Mouse (Mus musculus) G1E (cell line): ENCODE measurements around the gene Rap1b. TPM values are rescaled to one million over a fixed set of nuclear protein-coding genes. Genes with fewer than 3 reads are reported as not detected.

Experiments used
- ATAC-seq: 2 replicates; pipeline ENCODE4 v1.8.0; 2016; ENCODE audit warnings: mild to moderate bottlenecking; ENCODE audit not compliant: insufficient number of reproducible peaks, poor library complexity, low FRiP score, severe bottlenecking; ENCODE audit errors: extremely low read depth
- DNase-seq: peaks from one replicate; pipeline ENCODE4 v3.0.0; 2012; ENCODE audit warnings: low spot score
- H3K27me3 ChIP-seq: 2 replicates; pipeline ENCODE4 v1.6.1; 2012; ENCODE audit warnings: mild to moderate bottlenecking, low read length, inconsistent platforms; ENCODE audit not compliant: insufficient read depth
- H3K36me3 ChIP-seq: replicated peaks from 2 replicates; pipeline ENCODE3; 2012; ENCODE audit warnings: mild to moderate bottlenecking, inconsistent platforms
- H3K4me1 ChIP-seq: 2 replicates; pipeline ENCODE4 v1.6.1; 2012; ENCODE audit warnings: low read depth, low read length, inconsistent platforms, mixed read lengths; ENCODE audit not compliant: insufficient read depth
- H3K4me3 ChIP-seq: 2 replicates; pipeline ENCODE4 v1.5.1; 2012; ENCODE audit warnings: low read depth, mild to moderate bottlenecking, inconsistent platforms, low read length, moderate library complexity, mixed read lengths
- H3K9me3 ChIP-seq: replicated peaks from 2 replicates; pipeline ENCODE4 v1.6.1; 2012; ENCODE audit warnings: inconsistent platforms
- CTCF ChIP-seq: IDR thresholded peaks from 2 replicates; pipeline ENCODE4 v1.5.1; 2012; ENCODE audit warnings: low read depth, low read length, inconsistent platforms, mixed read lengths
- GATA1 ChIP-seq: IDR thresholded peaks from 2 replicates; pipeline ENCODE4 v1.6.1; 2012; ENCODE audit warnings: borderline replicate concordance, low read length, inconsistent platforms, mixed read lengths
- GATA2 ChIP-seq: IDR thresholded peaks from 2 replicates; pipeline ENCODE4 v1.6.1; 2012; ENCODE audit warnings: low read depth, low read length, inconsistent platforms, borderline replicate concordance
- POLR2AphosphoS5 ChIP-seq: IDR thresholded peaks from 2 replicates; pipeline ENCODE4 v1.6.1; 2012; ENCODE audit warnings: low read depth, low read length, inconsistent platforms; ENCODE audit not compliant: insufficient replicate concordance
- TAL1 ChIP-seq: conservative IDR thresholded peaks from 2 replicates; pipeline ENCODE4 v1.6.1; 2012; ENCODE audit warnings: low read depth, low read length, inconsistent platforms, mixed read lengths
- polyA plus RNA-seq: library from polyadenylated mRNA; stranded (reverse); fragments of >175 nt; gene quantifications from 2 replicates; pipeline ENCODE4 v1.2.3, GENCODE M21; 2012
- total RNA-seq, 2 experiments: library from RNA; stranded (forward) in 1 of 2; stranded (reverse) in 1 of 2; fragments of 200-1000 nt in 1 of 2; fragments of >200 nt in 1 of 2; fragmentation: Nextera tagmentation in 1 of 2; gene quantifications; 2 replicates each; pipeline ENCODE4 v1.2.3; 2014 to 2017

The Rap1b gene
- total and polyA plus RNA-seq, 3 experiments: 23.4 to 121 (median 73.1) TPM

DNA sequence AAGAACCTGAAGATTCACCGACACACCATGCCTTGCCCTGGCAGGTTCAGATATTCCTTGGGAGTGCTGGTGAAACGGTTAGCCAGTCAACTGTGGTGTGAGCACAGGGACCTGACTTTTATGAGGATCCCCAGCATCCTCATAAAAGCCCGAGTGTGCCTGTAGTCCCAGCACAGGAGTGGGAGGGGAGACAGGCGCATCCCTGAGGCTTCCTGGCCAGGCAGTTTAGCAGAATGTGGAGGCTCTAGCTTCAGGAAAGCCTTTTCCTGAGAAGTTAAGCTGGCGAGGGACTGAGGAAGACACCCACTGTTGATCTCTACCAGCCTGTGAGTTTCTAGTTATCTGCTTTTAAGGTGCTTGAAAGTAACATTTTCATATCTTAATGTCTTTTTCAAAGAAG lies 10.4 kb downstream of the Rap1b start:
- peaks cover 40% of the 10 kb centered on the region for H3K4me1 ChIP-seq

DNA sequence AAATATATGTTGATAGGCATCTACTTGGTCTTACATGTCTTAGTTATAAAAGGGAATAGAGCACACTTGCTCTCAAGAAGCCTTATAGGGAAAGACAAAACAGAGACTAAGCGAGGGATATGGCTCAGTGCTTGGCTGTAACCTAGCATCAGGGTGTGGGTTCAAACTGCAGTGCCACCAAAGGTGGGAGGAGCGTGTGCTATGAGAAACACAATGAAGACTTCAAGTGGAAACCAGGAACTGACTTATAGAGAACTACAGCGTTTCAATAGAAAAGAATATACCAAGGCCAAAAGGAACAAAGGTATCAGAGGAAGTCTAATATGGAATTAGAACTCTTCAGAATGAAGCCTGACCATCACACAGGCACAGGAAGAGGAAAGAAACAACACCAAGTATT lies 15.0 kb downstream of the Rap1b start:
- no peaks in the 10 kb centered on the region for H3K27me3 ChIP-seq
- no peak overlapping the region for H3K4me3 ChIP-seq
- DNase-seq (no peak), ATAC-seq (no peak; the same call in 1 of the 2 replicates)
- H3K9me3 ChIP-seq: no peaks in the 10 kb centered on the region
- H3K4me1 ChIP-seq: peaks cover 34% of the 10 kb centered on the region
- peaks cover 29% of the 10 kb centered on the region for H3K36me3 ChIP-seq
- no peak for TF ChIP-seq CTCF
- TF ChIP-seq GATA2: no peak
- no peak for TF ChIP-seq GATA1
- TF ChIP-seq POLR2AphosphoS5: no peak
- TF ChIP-seq TAL1: no peak

More for the DNA sequence above, 10.4 kb downstream of the Rap1b start:
- Histone ChIP-seq H3K9me3 (no peaks in the 10 kb centered on the region), H3K4me3 (no peak overlapping the region), H3K27me3 (no peaks in the 10 kb centered on the region), H3K36me3 (peaks cover 32% of the 10 kb centered on the region)
- ATAC-seq (no peak), DNase-seq (no peak)
- TF ChIP-seq TAL1 (no peak), GATA1 (no peak), CTCF (no peak), GATA2 (no peak), POLR2AphosphoS5 (no peak)

DNA sequence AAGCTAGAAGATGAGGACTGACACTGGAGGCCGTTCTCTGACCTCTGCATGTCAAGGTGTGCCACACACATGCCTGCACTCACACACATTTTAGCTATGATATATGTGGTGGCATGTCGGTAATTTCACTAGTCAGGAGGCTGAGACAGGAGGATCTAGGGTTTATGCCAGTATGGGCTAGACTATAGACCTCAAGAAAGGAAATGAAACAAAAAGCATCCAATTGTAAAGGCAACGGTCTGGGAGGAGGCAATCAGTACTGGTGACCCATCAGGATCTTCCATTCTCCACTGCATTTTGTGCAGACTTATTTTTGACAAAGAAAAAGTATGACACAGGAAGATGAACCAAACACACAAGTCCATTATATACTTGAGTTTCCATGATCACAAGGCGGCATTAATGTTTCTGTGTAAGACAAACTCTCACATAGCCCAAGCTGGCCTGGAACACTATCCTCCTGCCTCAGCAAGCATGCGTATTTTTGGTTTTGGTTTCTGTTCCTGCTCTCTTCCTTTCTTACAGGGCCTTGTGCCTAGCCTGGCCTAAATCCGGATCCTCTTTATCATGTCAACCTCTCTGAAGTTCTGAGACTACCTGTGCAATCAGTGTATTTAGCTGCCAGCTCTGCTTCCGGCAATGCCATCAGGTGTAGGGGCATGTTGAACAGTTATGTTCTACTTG lies 16.2 kb downstream of the Rap1b start:
- peaks cover 30% of the 10 kb centered on the region for H3K36me3 ChIP-seq
- ATAC-seq (no peak), DNase-seq (no peak)
- H3K4me3 ChIP-seq: no peak overlapping the region
- TF ChIP-seq GATA2: no peak
- TF ChIP-seq POLR2AphosphoS5: no peak
- TF ChIP-seq CTCF: no peak
- no peak for TF ChIP-seq GATA1
- TF ChIP-seq TAL1: no peak
- H3K9me3 ChIP-seq: no peaks in the 10 kb centered on the region
- H3K27me3 ChIP-seq: no peaks in the 10 kb centered on the region
- H3K4me1 ChIP-seq: peaks cover 35% of the 10 kb centered on the region

DNA sequence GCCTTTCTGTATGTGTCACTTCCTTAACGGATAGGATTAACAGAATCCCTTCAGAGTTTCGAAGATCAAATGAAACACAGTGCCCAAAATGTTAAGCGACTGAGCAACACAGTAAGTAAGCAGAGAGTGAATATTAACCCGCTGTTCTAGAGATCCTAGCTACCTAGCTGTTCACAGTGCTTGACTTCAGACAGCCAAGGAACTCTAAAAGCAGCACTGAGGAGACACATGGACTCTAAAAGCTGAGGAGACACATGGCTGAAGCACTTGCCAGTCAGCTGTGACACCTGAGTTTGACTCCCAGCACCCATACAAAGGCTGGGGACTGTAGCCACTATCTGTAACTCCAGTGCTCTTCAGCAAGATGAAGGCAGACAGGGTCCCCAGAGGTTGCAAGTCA lies 16.8 kb downstream of the Rap1b start:
- Histone ChIP-seq H3K4me1 (peaks cover 40% of the 10 kb centered on the region), H3K4me3 (no peak overlapping the region), H3K9me3 (no peaks in the 10 kb centered on the region), H3K27me3 (no peaks in the 10 kb centered on the region), H3K36me3 (peaks cover 35% of the 10 kb centered on the region)
- ATAC-seq (no peak), DNase-seq (no peak)
- no peak for TF ChIP-seq GATA1
- no peak for TF ChIP-seq GATA2

DNA sequence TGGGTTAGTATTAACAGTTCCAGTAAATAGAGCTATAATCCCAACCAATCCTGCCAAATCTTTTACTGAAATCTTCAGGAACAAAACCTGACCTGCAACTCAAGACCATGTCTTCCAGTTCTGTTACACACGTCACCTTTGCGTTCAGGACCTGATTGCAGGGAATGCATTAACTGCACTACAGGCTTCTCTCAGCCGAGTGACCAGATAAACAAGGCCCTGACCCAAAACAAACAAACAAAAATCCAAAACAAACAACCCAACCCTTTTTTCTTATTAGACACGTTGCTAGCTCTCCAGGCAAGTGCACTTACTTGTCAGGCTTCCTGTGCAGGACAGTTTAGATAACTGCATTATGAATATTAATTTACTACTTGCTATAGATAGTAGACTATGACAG lies 17.3 kb downstream of the Rap1b start:
- Histone ChIP-seq H3K9me3 (no peaks in the 10 kb centered on the region), H3K4me1 (peaks cover 40% of the 10 kb centered on the region), H3K4me3 (no peak overlapping the region), H3K27me3 (no peaks in the 10 kb centered on the region), H3K36me3 (peaks cover 38% of the 10 kb centered on the region)
- DNase-seq (no peak), ATAC-seq (no peak)
- no peak for TF ChIP-seq GATA1
- no peak for TF ChIP-seq GATA2
- TF ChIP-seq CTCF: no peak
- no peak for TF ChIP-seq TAL1
- no peak for TF ChIP-seq POLR2AphosphoS5

DNA sequence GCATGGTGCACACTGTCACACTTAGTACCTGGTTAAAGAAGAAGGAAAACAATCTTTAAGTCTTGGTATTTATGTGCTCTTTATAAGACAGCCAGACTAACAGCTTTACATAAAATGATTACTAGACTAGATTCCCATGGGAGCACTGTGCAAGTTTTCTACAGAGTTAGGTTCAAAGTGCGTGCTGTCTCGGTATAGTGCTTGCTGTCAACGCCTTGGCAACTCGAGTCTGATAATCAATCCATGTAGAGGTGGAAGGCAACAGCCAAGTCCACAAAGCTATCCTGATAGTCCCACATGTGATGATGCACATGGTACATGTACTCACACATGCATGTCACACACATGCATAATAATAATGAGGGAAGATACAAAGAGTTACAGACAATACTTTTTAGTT lies 21.2 kb downstream of the Rap1b start:
- ATAC-seq (no peak), DNase-seq (no peak)
- H3K36me3 ChIP-seq: peaks cover 66% of the 10 kb centered on the region
- no peaks in the 10 kb centered on the region for H3K27me3 ChIP-seq
- peaks cover 27% of the 10 kb centered on the region for H3K4me1 ChIP-seq
- no peak overlapping the region for H3K4me3 ChIP-seq
- no peaks in the 10 kb centered on the region for H3K9me3 ChIP-seq
- TF ChIP-seq GATA1: no peak
- TF ChIP-seq TAL1: no peak
- TF ChIP-seq POLR2AphosphoS5: no peak
- TF ChIP-seq GATA2: no peak
- no peak for TF ChIP-seq CTCF
